ENCODE assay signal across 25 mouse cellular contexts in the genomic region with DNA sequence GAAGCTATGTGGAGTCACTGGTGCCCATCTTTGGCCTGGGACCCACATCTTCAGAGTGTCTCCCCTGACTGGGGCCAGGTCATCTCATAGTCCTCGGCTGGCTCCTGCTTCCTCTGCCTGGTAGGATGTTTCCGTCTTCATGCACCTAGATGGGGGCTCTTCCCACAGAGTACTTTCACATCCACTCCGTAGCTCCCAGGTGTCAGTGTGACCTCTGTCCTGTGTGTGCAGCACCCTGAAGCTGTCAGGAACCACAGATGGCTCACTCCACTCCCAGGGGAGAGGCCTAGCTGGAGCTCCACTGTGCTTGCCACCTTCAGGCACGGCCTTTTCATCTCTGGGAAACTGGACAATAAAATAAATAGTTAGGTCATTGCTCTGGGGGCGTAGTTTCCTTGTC.
DNase-seq lines count a peak whose midpoint lies in the region; ATAC-seq lines count a peak whose summit lies in the region.
"Had no signal": no experiment of that assay in that cellular context is flagged by ENCODE, and none has a peak within 500 bp of the region (broad histone marks: within the 10 kb centered on the region; RNA-seq: fewer than 3 reads in every experiment).

No protein-coding gene starts in this region.

- no peak for DNase-seq in embryonic facial prominence, embryonic 10.5 days (ENCODE audit: low spot score)
- no peak for DNase-seq in limb, embryonic 10.5 days (ENCODE audit: low spot score)
- no peak for DNase-seq in T-cell, adult 2 months (ENCODE audit: low spot score)
- DNase-seq: adrenal gland, adult 2 months; adrenal gland, postnatal 25 days; cerebellum, adult 11-12 months; cerebellum, adult 8-10 months; cerebellum, postnatal 36 days; embryo, embryonic 11 days; forebrain, postnatal 0 days; gastrocnemius, postnatal 25 days; heart, adult 18-20 months; heart, postnatal 10 days; heart, postnatal 36 days had no signal

- no peaks in the 10 kb centered on the region for H3K27me3 ChIP-seq in embryonic facial prominence, embryonic 13.5 days
- no peaks in the 10 kb centered on the region for H3K27me3 ChIP-seq in embryonic facial prominence, embryonic 10.5 days (replicated peaks; ENCODE audit: low read depth, poor library complexity, severe bottlenecking)
- H3K27me3 ChIP-seq in limb, embryonic 12.5 days: no peaks in the 10 kb centered on the region
- no peaks in the 10 kb centered on the region for H3K27me3 ChIP-seq in limb, embryonic 10.5 days (ENCODE audit: low read depth, poor library complexity, severe bottlenecking)
- no peaks in the 10 kb centered on the region for H3K27me3 ChIP-seq in stomach, embryonic 16.5 days (ENCODE audit: control insufficient read depth, insufficient read depth, low read length)
- H3K27me3 ChIP-seq: embryonic facial prominence, embryonic 15.5 days; hindbrain, embryonic 15.5 days; Patski had no signal

- 0 out of 2 replicates have a peak overlapping the region, but pooled peaks have one; percentile 21 for H3K9ac ChIP-seq in embryonic facial prominence, embryonic 13.5 days
- H3K9ac ChIP-seq in limb, embryonic 12.5 days (replicated peaks): 0 out of 2 replicates have a peak overlapping the region, but pooled peaks have one; percentile 27
- no peak overlapping the region for H3K9ac ChIP-seq in stomach, embryonic 16.5 days (ENCODE audit: low read length)
- H3K9ac ChIP-seq: embryonic facial prominence, embryonic 15.5 days; forebrain, postnatal 0 days; heart, embryonic 12.5 days; heart, embryonic 15.5 days; hindbrain, embryonic 15.5 days had no signal

- no peak overlapping the region for H3K27ac ChIP-seq in embryonic facial prominence, embryonic 13.5 days
- H3K27ac ChIP-seq in embryonic facial prominence, embryonic 10.5 days (replicated peaks): no peak overlapping the region
- H3K27ac ChIP-seq in limb, embryonic 12.5 days: no peak overlapping the region
- H3K27ac ChIP-seq in limb, embryonic 10.5 days: no peak overlapping the region
- H3K27ac ChIP-seq in stomach, embryonic 16.5 days (ENCODE audit: low read length): peak overlapping the region; percentile 0; the same call in 1 of the 2 replicates
- H3K27ac ChIP-seq: embryonic facial prominence, embryonic 15.5 days; heart, embryonic 15.5 days; hindbrain, embryonic 10.5 days; hindbrain, embryonic 15.5 days had no signal

- no peak for ATAC-seq in embryonic facial prominence, embryonic 13.5 days (ENCODE audit: insufficient number of reproducible peaks, insufficient read depth, low FRiP score, low TSS enrichment, low read depth)
- no peak for ATAC-seq in limb, embryonic 12.5 days (ENCODE audit: insufficient number of reproducible peaks, insufficient read depth, low FRiP score, low TSS enrichment, low read depth)
- no peak for ATAC-seq in stomach, embryonic 16.5 days (ENCODE audit: insufficient read depth, low FRiP score)
- ATAC-seq: forebrain, embryonic 14.5 days; forebrain, postnatal 0 days; Patski had no signal

- WGBS in embryonic facial prominence, embryonic 13.5 days: 85% methylated on average over 5 of the region's 5 CpGs
- WGBS in embryonic facial prominence, embryonic 10.5 days: 84% methylated on average over 5 of the region's 5 CpGs
- 71% methylated on average over 5 of the region's 5 CpGs for WGBS in limb, embryonic 12.5 days
- WGBS in limb, embryonic 10.5 days: 78% methylated on average over 5 of the region's 5 CpGs
- 72% methylated on average over 5 of the region's 5 CpGs for WGBS in stomach, embryonic 16.5 days

- H3K4me3 ChIP-seq in embryonic facial prominence, embryonic 13.5 days: no peak overlapping the region
- no peak overlapping the region for H3K4me3 ChIP-seq in embryonic facial prominence, embryonic 10.5 days
- no peak overlapping the region for H3K4me3 ChIP-seq in limb, embryonic 12.5 days (replicated peaks)
- no peak overlapping the region for H3K4me3 ChIP-seq in limb, embryonic 10.5 days
- no peak overlapping the region for H3K4me3 ChIP-seq in stomach, embryonic 16.5 days (replicated peaks; ENCODE audit: low read length)
- H3K4me3 ChIP-seq: embryonic facial prominence, embryonic 15.5 days; heart, embryonic 12.5 days; heart, embryonic 15.5 days; hindbrain, embryonic 10.5 days; hindbrain, embryonic 15.5 days had no signal

- H3K4me1 ChIP-seq in embryonic facial prominence, embryonic 13.5 days: peaks cover 32% of the 10 kb centered on the region
- H3K4me1 ChIP-seq in embryonic facial prominence, embryonic 10.5 days: peaks cover 46% of the 10 kb centered on the region
- peaks cover 26% of the 10 kb centered on the region for H3K4me1 ChIP-seq in limb, embryonic 12.5 days (replicated peaks)
- H3K4me1 ChIP-seq in limb, embryonic 10.5 days: peaks cover 29% of the 10 kb centered on the region
- peaks cover 57% of the 10 kb centered on the region for H3K4me1 ChIP-seq in stomach, embryonic 16.5 days (ENCODE audit: control insufficient read depth, insufficient read depth, low read length)

- H3K4me2 ChIP-seq in embryonic facial prominence, embryonic 13.5 days: no peak overlapping the region
- no peak overlapping the region for H3K4me2 ChIP-seq in limb, embryonic 12.5 days
- no peak overlapping the region for H3K4me2 ChIP-seq in stomach, embryonic 16.5 days (ENCODE audit: low read depth, low read length)
- H3K4me2 ChIP-seq: embryonic facial prominence, embryonic 15.5 days; heart, embryonic 12.5 days; heart, embryonic 15.5 days; hindbrain, embryonic 15.5 days had no signal

- H3K36me3 ChIP-seq in embryonic facial prominence, embryonic 13.5 days: peaks cover 33% of the 10 kb centered on the region
- H3K36me3 ChIP-seq in embryonic facial prominence, embryonic 10.5 days (replicated peaks): peaks cover 54% of the 10 kb centered on the region
- peaks cover 42% of the 10 kb centered on the region for H3K36me3 ChIP-seq in limb, embryonic 12.5 days
- peaks cover 34% of the 10 kb centered on the region for H3K36me3 ChIP-seq in limb, embryonic 10.5 days
- H3K36me3 ChIP-seq in stomach, embryonic 16.5 days (ENCODE audit: control insufficient read depth, insufficient read depth, low read length): no peaks in the 10 kb centered on the region
- H3K36me3 ChIP-seq: G1E had no signal

- H3K9me3 ChIP-seq in embryonic facial prominence, embryonic 13.5 days: no peaks in the 10 kb centered on the region
- H3K9me3 ChIP-seq in embryonic facial prominence, embryonic 10.5 days: no peaks in the 10 kb centered on the region
- no peaks in the 10 kb centered on the region for H3K9me3 ChIP-seq in limb, embryonic 12.5 days
- H3K9me3 ChIP-seq in limb, embryonic 10.5 days (replicated peaks): no peaks in the 10 kb centered on the region
- no peaks in the 10 kb centered on the region for H3K9me3 ChIP-seq in stomach, embryonic 16.5 days (replicated peaks; ENCODE audit: control insufficient read depth, low read length)
- H3K9me3 ChIP-seq: embryonic facial prominence, embryonic 15.5 days; heart, embryonic 12.5 days; heart, embryonic 15.5 days; hindbrain, embryonic 10.5 days; hindbrain, embryonic 15.5 days had no signal
